Mouse (Mus musculus): ENCODE results near the gene Fgf6.

DNA sequence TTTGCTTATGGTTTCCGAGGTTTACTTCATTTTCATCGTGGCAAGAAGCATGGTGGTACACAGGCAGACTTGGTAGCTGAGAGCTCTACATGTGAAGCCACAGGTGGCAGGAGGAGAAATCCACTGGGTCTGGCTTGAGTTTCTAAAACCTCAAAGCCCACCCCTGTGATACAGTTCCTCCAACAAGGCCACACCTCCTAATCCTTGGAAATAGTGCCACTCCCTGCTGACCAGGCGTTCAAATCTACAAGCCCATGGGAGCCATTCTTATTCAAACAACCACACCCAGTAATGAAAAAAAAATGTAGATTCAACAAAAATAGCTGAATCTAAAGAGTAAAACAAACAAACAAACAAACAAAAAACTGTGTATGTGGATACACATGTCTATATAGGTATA is 9.7 kb upstream of the Fgf6 start:
- TF ChIP-seq CTCF (IDR thresholded peaks at IDR 0.05; ENCODE audit: low read depth) (no peak), EP300 (IDR thresholded peaks at IDR 0.05; ENCODE audit: low read depth) (no peak)
